Mouse (Mus musculus) heart, adult 2 months (tissue): ENCODE measurements around the gene Psme2. TPM values are rescaled to one million over a fixed set of nuclear protein-coding genes. Genes with fewer than 3 reads are reported as not detected.

Experiments
- DNase-seq, 2 experiments: peaks; one replicate each; pipeline ENCODE4 v3.0.0; 2021
- H3K27ac ChIP-seq: fragments of 200-600 bp; 2 replicates; pipeline ENCODE4 v1.8.1; 2022
- H3K27me3 ChIP-seq: fragments of 200-500 bp; 2 replicates; pipeline ENCODE4 v1.6.1; 2012; ENCODE audit warnings: mild to moderate bottlenecking, low read length, inconsistent platforms, mixed read lengths; ENCODE audit not compliant: control insufficient read depth, insufficient read depth
- H3K36me3 ChIP-seq: fragments of 200-500 bp; 2 replicates; pipeline ENCODE4 v1.6.1; 2012; ENCODE audit warnings: low read length, inconsistent platforms; ENCODE audit not compliant: control insufficient read depth, insufficient read depth
- H3K4me1 ChIP-seq: fragments of 200-500 bp; 2 replicates; pipeline ENCODE4 v1.6.1; 2011; ENCODE audit warnings: low read length; ENCODE audit not compliant: control insufficient read depth, insufficient read depth
- H3K4me3 ChIP-seq: fragments of 200-600 bp; 2 replicates; pipeline ENCODE4 v1.8.1; 2022
- H3K79me2 ChIP-seq: fragments of 200-500 bp; replicated peaks from 2 replicates; pipeline ENCODE4 v1.6.1; 2012; ENCODE audit warnings: mild to moderate bottlenecking, inconsistent platforms, low read length, moderate library complexity, mixed read lengths; ENCODE audit not compliant: control insufficient read depth, insufficient read depth
- H3K9ac ChIP-seq: fragments of 200-500 bp; 2 replicates; pipeline ENCODE4 v1.6.1; 2012; ENCODE audit warnings: low read depth, mild to moderate bottlenecking, control low read depth, inconsistent platforms, low read length, mixed read lengths
- CTCF ChIP-seq: fragments of 200-600 bp; IDR thresholded peaks from 2 replicates; pipeline ENCODE4 v1.8.1; 2022; ENCODE audit warnings: antibody characterized with exemption, mild to moderate bottlenecking, moderate library complexity
- EP300 ChIP-seq: fragments of 200-500 bp; IDR thresholded peaks from 2 replicates; pipeline ENCODE4 v1.6.1; 2011; ENCODE audit warnings: low read depth, low read length, control low read depth; ENCODE audit not compliant: insufficient read depth
- POLR2A ChIP-seq: fragments of 200-500 bp; IDR thresholded peaks from 2 replicates; pipeline ENCODE4 v1.6.1; 2011; ENCODE audit warnings: mild to moderate bottlenecking, low read depth, low read length, control low read depth; ENCODE audit not compliant: insufficient read depth
- WGBS: fragments of 180-500 bp; shearing (Covaris S2); methylation state at CpG from one replicate; pipeline ENCODE4 v1.1.7; 2018; 5-methylcytosine and 5-hydroxymethylcytosine counted together
- intact Hi-C: fragments of 180-260 bp; cut with DNase I; formaldehyde crosslinking; loops from one replicate; pipeline ENCODE4 v1.15.1; 2025
- polyA plus RNA-seq: library from polyadenylated mRNA; depleted of rRNA; stranded (reverse); fragments of >200 nt; gene quantifications from 2 replicates; pipeline ENCODE4 v1.2.3, GENCODE M21; 2012
- total RNA-seq, 2 experiments: library from RNA; stranded (reverse); gene quantifications; 2 replicates each; pipeline ENCODE4 v1.2.3; 2021

Gene Psme2
- total and polyA plus RNA-seq, 3 experiments, result 37.3 to 120 (median 119) TPM

DNA sequence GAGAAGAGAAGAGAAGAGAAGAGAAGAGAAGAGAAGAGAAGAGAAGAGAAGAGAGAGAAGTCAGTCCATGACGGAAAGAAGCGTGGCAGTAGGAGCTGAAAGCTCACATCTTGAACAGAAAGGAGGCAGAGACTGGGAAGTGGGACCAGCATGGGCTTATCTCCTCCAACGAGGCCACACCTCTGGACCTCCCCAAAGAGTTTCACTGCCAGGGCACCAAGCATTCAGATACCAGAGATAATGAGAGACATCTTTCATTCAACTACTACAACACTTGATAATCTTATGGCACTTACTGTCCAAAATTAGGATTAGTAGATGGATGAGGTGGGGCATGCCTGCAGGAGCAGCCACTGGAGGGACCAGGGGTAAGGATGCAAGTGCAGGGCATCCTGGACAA is 35.1 kb downstream of the Psme2 start:
- Histone ChIP-seq H3K4me1 (no peaks in the 10 kb centered on the region; the same call in 1 of the 2 replicates), H3K4me3 (no peak overlapping the region), H3K27ac (no peak overlapping the region), H3K9ac (no peak overlapping the region), H3K79me2 (no peaks in the 10 kb centered on the region), H3K27me3 (no peaks in the 10 kb centered on the region), H3K36me3 (no peaks in the 10 kb centered on the region)
- intact Hi-C loops, result no loop called here
- TF ChIP-seq POLR2A, result no peak
- TF ChIP-seq CTCF, result no peak
- TF ChIP-seq EP300, result no peak
- WGBS, result 70% methylated on average over 3 of the region's 3 CpGs
- DNase-seq, result no peak

DNA sequence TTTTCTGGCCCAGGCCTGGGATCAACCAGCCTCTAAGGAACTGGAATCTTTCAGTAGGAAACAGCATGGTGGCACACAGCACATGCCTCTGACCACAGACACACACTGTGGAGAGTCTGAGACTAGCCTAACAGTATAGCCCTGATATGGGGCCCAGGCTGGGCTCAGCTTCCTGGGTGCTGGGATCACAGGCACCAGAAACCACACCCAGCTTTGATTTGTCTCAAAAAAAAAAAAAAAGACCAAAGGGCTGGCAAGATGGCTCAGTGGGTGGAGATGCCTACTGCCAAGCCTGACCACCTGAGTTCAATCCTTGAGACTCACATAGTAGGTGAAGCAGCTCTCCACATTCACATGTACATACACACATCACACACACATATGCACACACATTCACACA is 36.3 kb downstream of the Psme2 start:
- Histone ChIP-seq H3K4me3 (no peak overlapping the region), H3K27ac (no peak overlapping the region), H3K4me1 (no peaks in the 10 kb centered on the region; the same call in 1 of the 2 replicates), H3K27me3 (no peaks in the 10 kb centered on the region), H3K36me3 (no peaks in the 10 kb centered on the region), H3K79me2 (no peaks in the 10 kb centered on the region), H3K9ac (no peak overlapping the region)
- no peak for DNase-seq
- intact Hi-C loops, result no loop called here
- no peak for TF ChIP-seq EP300
- no peak for TF ChIP-seq CTCF
- TF ChIP-seq POLR2A, result no peak

DNA sequence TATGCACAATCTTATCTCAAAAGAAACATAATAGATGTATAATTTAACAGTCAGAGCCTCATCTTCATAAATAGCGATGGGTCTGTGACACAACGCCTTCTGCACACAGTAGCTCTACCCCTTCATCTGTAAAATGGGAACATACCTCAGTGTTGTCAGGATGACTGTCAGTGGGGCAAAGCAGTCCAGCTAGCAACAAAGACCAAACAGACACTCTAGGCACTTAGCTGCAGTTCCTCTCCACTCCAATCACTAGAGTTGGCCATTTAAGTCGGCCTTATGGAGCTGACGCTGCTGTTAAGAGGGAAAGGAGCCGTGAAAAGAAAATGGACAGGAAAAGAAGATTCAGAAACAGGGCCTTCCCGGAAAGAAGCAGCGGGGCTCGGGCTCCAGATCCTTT is 39.1 kb downstream of the Psme2 start:
- Histone ChIP-seq H3K4me1 (no peaks in the 10 kb centered on the region; the same call in none of the 2 replicates), H3K79me2 (no peaks in the 10 kb centered on the region), H3K36me3 (peaks cover 3% of the 10 kb centered on the region; the same call in 1 of the 2 replicates), H3K27ac (no peak overlapping the region), H3K4me3 (no peak overlapping the region), H3K9ac (no peak overlapping the region), H3K27me3 (no peaks in the 10 kb centered on the region)
- TF ChIP-seq CTCF (no peak), POLR2A (no peak), EP300 (no peak)
- DNase-seq, result no peak
- 91% methylated on average over 8 of the region's 8 CpGs for WGBS
- intact Hi-C loops, result no loop called here

DNA sequence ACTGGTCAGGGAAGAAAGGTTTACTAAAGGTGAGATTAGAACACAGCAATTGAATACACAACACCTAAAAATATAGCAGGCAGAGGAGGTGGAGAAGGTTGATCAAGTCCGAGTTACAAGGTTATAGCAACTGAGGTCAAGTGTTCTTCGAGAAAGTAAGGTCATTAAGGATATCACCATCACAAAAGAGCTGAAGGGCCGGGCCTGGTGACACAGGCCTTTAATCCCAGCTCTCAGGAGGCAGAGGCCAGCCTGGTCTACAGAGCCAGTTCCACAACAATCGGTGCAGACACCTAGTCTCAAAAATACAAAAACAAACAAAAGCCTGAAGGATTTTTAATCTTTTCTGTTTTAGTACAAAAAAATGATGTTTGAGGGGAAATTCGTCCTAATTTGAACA is 39.6 kb downstream of the Psme2 start:
- Histone ChIP-seq H3K9ac (no peak overlapping the region), H3K27ac (no peak overlapping the region), H3K27me3 (no peaks in the 10 kb centered on the region), H3K4me3 (no peak overlapping the region), H3K79me2 (no peaks in the 10 kb centered on the region), H3K36me3 (peaks cover 3% of the 10 kb centered on the region; the same call in 1 of the 2 replicates), H3K4me1 (no peaks in the 10 kb centered on the region; the same call in 1 of the 2 replicates)
- intact Hi-C loops, result no loop called here
- WGBS, result 78% methylated on average over 5 of the region's 5 CpGs
- TF ChIP-seq EP300 (no peak), POLR2A (no peak), CTCF (no peak)
- no peak for DNase-seq

DNA sequence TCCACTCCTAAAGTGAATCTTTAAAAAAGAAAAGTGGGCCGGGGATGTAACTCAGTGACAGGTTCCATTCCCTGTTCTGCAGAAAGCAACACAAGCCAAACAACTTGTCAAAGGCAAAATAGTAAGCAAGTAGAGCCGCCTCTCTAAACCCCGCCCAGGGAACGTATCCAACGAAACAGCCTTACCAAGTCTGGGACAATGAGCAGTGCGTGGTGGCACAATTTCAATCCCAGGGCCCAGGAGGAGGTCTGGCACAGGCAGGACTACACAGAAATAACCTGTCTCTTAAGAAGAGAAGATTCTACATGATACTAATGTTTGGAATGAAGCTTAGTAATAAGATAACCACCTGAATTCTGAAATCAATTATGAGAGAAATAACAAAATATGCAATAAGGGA is 40.7 kb downstream of the Psme2 start:
- Histone ChIP-seq H3K27ac (no peak overlapping the region), H3K36me3 (peaks cover 3% of the 10 kb centered on the region; the same call in 1 of the 2 replicates), H3K4me3 (no peak overlapping the region), H3K9ac (no peak overlapping the region), H3K79me2 (no peaks in the 10 kb centered on the region), H3K27me3 (no peaks in the 10 kb centered on the region), H3K4me1 (no peaks in the 10 kb centered on the region; the same call in 1 of the 2 replicates)
- intact Hi-C loops, result no loop called here
- no peak for TF ChIP-seq CTCF
- TF ChIP-seq EP300, result no peak
- TF ChIP-seq POLR2A, result no peak
- no peak for DNase-seq
- 74% methylated on average over 6 of the region's 6 CpGs for WGBS

DNA sequence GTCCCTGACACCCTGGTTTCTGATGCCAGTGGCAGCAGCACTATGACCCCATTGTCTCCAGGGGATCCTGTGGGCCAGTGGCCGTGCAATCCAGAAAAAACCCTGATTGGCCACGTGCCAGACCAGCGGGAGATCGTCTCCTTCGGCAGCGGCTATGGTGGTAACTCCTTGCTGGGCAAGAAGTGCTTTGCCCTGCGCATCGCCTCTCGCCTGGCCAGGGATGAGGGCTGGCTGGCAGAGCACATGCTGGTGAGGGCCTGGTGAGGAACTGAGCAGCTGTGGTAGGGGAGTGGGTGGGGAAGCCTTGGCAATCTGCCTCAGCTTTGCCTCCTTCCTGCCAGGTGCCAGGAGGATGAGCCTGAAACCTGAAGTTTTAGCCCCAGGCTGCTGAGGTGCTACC is 46.6 kb downstream of the Psme2 start:
- H3K9ac ChIP-seq, result no peak overlapping the region
- WGBS, result 61% methylated on average over 9 of the region's 9 CpGs
- H3K36me3 ChIP-seq, result peaks cover under 1% of the 10 kb centered on the region; the same call in 1 of the 2 replicates
- H3K27ac ChIP-seq, result no peak overlapping the region
- intact Hi-C loops, result no loop called here
- no peaks in the 10 kb centered on the region for H3K27me3 ChIP-seq
- no peak overlapping the region for H3K4me3 ChIP-seq
- DNase-seq, result no peak
- no peaks in the 10 kb centered on the region for H3K79me2 ChIP-seq
- TF ChIP-seq CTCF (no peak), EP300 (no peak), POLR2A (no peak)
- H3K4me1 ChIP-seq, result peaks cover 1% of the 10 kb centered on the region
